Mouse (Mus musculus) ES-E14 (cell line): ENCODE measurements around the gene Arhgef18.

ENCODE experiments used
- MAFK ChIP-seq: IDR thresholded peaks from 2 replicates; pipeline ENCODE4 v1.6.1; 2014; ENCODE audit warnings: mild to moderate bottlenecking, low read depth, low read length, inconsistent platforms; ENCODE audit not compliant: insufficient read depth
- ZNF384 ChIP-seq: IDR thresholded peaks from 2 replicates; pipeline ENCODE4 v1.6.1; 2012; ENCODE audit warnings: low read depth, low read length, inconsistent platforms

GRCm38 (mm10) chr8:3463248-3463647 lies 70.4 kb downstream of the Arhgef18 start:
- no peak for TF ChIP-seq MAFK
- no peak for TF ChIP-seq ZNF384
